Mouse (Mus musculus) ES-E14 (cell line): ENCODE data around the gene Gsk3b.

Experiments
- CHD2 ChIP-seq: IDR thresholded peaks from 2 replicates; pipeline ENCODE4 v1.6.1; 2014; ENCODE audit warnings: mild to moderate bottlenecking, low read depth, low read length, inconsistent platforms
- HCFC1 ChIP-seq: IDR thresholded peaks from 2 replicates; pipeline ENCODE4 v1.6.1; 2012; ENCODE audit warnings: low read length, inconsistent platforms, borderline replicate concordance; ENCODE audit not compliant: insufficient read depth

- TF ChIP-seq CHD2 (no peak), HCFC1 (no peak)
Observed at GRCm38 (mm10) chr16:38255927-38256326, 167.1 kb downstream of the Gsk3b start.
